Mouse (Mus musculus) forebrain, embryonic 11.5 days (tissue): Measurements from ENCODE around the gene Thap4. TPM values are rescaled to one million over a fixed set of nuclear protein-coding genes. Genes with fewer than 3 reads are reported as not detected.

Source experiments
- ATAC-seq: fragments of 200-750 bp; cut with Nextera tagmentation; replicated peaks from 2 replicates; pipeline ENCODE4 v1.8.0; 2017; ENCODE audit warnings: moderate TSS enrichment; ENCODE audit not compliant: low FRiP score
- DNase-seq: peaks from one replicate; pipeline ENCODE4 v3.0.0-alpha.2; 2017; ENCODE audit warnings: low spot score
- H3K27ac ChIP-seq: fragments of 300-500 bp; sonication (generic); 2 replicates; pipeline ENCODE4 v1.5.1; 2014; ENCODE audit warnings: low read depth, low read length
- H3K27me3 ChIP-seq: fragments of 300-500 bp; sonication (generic); 2 replicates; pipeline ENCODE4 v1.6.1; 2014; ENCODE audit warnings: mild to moderate bottlenecking, low read length, mixed read lengths; ENCODE audit not compliant: control insufficient read depth, insufficient read depth
- H3K36me3 ChIP-seq: fragments of 300-500 bp; sonication (generic); 2 replicates; pipeline ENCODE4 v1.6.1; 2014; ENCODE audit warnings: mild to moderate bottlenecking, low read length, moderate library complexity, mixed read lengths; ENCODE audit not compliant: control insufficient read depth, insufficient read depth
- H3K4me1 ChIP-seq: fragments of 300-500 bp; sonication (generic); replicated peaks from 2 replicates; pipeline ENCODE4 v1.6.1; 2014; ENCODE audit warnings: low read length, mixed read lengths; ENCODE audit not compliant: control insufficient read depth, insufficient read depth
- H3K4me2 ChIP-seq: fragments of 300-500 bp; sonication (generic); 2 replicates; pipeline ENCODE4 v1.6.1; 2014; ENCODE audit warnings: low read depth, mild to moderate bottlenecking, low read length, moderate library complexity, mixed read lengths; ENCODE audit not compliant: severe bottlenecking
- H3K4me3 ChIP-seq: fragments of 300-500 bp; sonication (generic); 2 replicates; pipeline ENCODE4 v1.5.1; 2014; ENCODE audit warnings: low read depth, low read length
- H3K9ac ChIP-seq: fragments of 300-500 bp; sonication (generic); 2 replicates; pipeline ENCODE4 v1.6.1; 2014; ENCODE audit warnings: low read length
- H3K9me3 ChIP-seq: fragments of 300-500 bp; sonication (generic); 2 replicates; pipeline ENCODE4 v1.6.1; 2016; ENCODE audit warnings: low read length, mixed read lengths; ENCODE audit not compliant: control insufficient read depth
- WGBS: fragments of 180-500 bp; shearing (Covaris S2); extraction: QIAGEN DNeasy Blood & Tissue Kit; methylation state at CpG from one replicate; pipeline ENCODE4 v1.1.7; 2014; 5-methylcytosine and 5-hydroxymethylcytosine counted together
- polyA plus RNA-seq: library from polyadenylated mRNA; unstranded; fragments of >200 nt; fragmentation: Nextera tagmentation; extraction: Ambion mirVana; gene quantifications from 2 replicates; pipeline ENCODE4 v1.2.1, GENCODE M21; 2014

Thap4 gene
- 36.5 and 37.1 TPM in 2 replicates for polyA plus RNA-seq

DNA sequence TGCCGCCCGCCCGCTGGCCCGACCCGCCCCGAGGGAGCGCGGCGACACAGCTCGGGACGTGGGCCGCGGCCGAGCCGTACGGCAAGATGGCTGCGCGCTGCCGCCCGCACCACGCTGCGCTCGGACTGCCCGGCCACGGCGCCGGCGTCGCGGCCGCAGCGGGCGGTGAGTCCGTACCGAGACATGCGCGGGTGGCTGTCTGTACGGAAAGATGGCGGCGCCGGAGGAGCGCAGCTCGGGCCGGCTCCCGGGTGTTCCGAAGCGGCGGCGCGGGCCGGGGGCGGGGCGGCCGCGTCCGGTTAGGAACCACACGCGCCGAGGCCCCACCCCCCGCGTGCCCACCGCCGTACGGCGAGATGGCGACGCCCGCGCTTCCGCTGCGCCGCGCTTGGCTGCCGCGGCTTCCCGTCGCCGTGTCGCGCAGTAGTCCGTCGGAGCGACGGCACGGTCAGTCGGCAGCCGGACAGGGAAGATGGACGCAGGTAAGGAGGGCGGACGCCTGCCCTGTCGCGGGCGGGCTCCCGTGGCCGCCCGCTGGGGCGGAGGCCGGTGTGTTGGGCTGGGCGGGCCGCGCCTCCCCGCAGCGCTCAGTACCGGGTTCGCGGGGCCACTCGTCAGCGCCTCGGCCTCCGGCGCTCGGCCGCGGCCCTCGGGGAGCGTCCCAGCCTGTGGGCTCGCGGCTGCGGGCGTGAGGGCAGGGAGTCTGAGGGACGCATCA is at the start of gene Thap4:
Gene Thap4, minus strand, starts transcription at position 292 of the 718 bp plus-strand sequence.
- ATAC-seq, result peak; percentile 92
- peaks cover 7% of the 10 kb centered on the region; the same call in 1 of the 2 replicates for H3K4me1 ChIP-seq

DNA sequence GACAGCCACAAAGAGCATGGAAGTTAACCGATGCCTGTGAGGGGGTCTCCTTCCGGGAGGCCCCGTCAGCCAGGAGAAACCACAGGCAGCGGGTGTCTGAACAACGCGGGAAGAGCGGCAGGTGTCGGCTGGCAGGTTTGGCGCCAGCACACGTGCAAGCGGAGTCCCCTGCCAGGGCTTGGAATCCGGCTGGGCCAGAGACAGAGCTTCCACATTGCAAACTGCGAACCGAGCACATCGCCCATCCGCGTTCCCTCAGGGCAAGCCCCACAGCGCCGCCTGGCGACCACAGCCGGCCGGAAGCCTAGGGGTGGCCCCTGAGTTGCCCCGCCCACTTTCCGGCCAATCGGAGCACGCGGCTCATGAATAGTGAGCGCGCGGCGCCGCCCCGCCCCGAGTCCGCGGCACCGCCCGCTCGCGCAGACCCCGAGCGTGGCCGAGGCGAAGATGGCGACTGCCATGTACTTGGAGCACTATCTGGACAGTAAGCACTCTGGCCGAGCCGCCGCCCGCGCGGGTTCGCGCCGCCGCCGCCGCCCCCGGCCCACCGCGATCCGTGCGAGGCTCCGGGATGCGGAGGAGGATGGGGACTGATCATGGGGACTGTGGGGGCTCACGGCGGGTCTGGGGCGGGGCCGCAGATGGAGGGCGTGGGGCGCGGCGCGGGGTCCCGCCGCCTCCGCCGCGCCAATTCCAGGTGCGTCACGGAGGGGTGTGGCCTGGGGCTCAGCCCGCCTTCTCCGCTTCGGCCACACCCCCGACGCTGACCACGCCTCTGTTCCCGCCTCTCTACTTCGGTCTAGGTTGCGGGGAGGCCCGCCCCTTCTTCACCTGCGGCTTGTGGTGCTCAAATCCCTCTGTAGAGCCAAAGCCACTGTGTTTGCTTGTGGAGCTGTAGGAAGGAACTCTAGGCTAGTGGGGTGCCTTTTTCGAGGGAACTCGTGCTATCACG is 49.2 kb upstream of the Thap4 start, which contains the start of gene Ing5:
Gene Ing5, plus strand, starts transcription at position 410 of the 952 bp plus-strand sequence.
- H3K4me3 ChIP-seq, result peak within 1 kb of the TSS; percentile 74
- peak within 1 kb of the TSS; percentile 65 for H3K4me2 ChIP-seq
- peaks cover 5% of the 10 kb centered on the region for H3K36me3 ChIP-seq
- peaks cover 12% of the 10 kb centered on the region for H3K4me1 ChIP-seq
- no peaks in the 10 kb centered on the region for H3K9me3 ChIP-seq
- peak within 1 kb of the TSS; percentile 94 for H3K27ac ChIP-seq
- DNase-seq, result peak; percentile 100
- peak; percentile 92 for ATAC-seq
- H3K27me3 ChIP-seq, result no peaks in the 10 kb centered on the region
- WGBS, result under 1% methylated on average over 73 of the region's 94 CpGs
- H3K9ac ChIP-seq, result peak within 1 kb of the TSS; percentile 86

More for the DNA sequence above, at the start of gene Thap4:
- peak within 1 kb of the TSS; percentile 78 for H3K27ac ChIP-seq
- H3K9ac ChIP-seq, result peak within 1 kb of the TSS; percentile 87
- no peaks in the 10 kb centered on the region for H3K9me3 ChIP-seq
- peak within 1 kb of the TSS; percentile 92 for H3K4me2 ChIP-seq
- H3K4me3 ChIP-seq, result peak within 1 kb of the TSS; percentile 95
- under 1% methylated on average over 107 of the region's 121 CpGs for WGBS
- peaks cover 2% of the 10 kb centered on the region; the same call in 1 of the 2 replicates for H3K36me3 ChIP-seq
- DNase-seq, result peak; percentile 92
- no peaks in the 10 kb centered on the region for H3K27me3 ChIP-seq

DNA sequence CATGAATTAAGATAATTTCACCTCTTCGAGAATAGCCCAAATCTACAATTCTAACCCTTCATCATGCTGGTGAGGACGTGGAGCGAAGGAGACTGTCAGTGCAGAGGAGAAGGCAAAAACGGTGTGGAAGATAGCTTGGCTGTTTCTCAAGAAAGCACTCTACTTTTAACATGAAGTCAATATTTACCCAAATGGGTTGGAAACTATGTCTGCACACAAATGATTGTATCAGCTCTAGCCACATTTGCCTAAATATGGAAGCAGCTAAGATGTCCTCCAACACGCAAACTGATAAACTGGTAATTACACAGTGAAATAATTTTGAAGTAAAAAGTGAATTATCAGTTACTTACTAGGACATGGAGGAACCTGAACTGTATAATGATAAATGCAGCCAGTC is 48.1 kb upstream of the Thap4 start:
- ATAC-seq (no peak), DNase-seq (no peak)
- WGBS, result 89% methylated on average over 5 of the region's 5 CpGs
- no peaks in the 10 kb centered on the region for H3K27me3 ChIP-seq
- H3K27ac ChIP-seq, result no peak overlapping the region
- H3K9ac ChIP-seq, result no peak overlapping the region
- H3K4me3 ChIP-seq, result no peak overlapping the region; the same call in 1 of the 2 replicates
- H3K36me3 ChIP-seq, result peaks cover 6% of the 10 kb centered on the region; the same call in 1 of the 2 replicates
- H3K9me3 ChIP-seq, result no peaks in the 10 kb centered on the region
- H3K4me1 ChIP-seq, result peaks cover 12% of the 10 kb centered on the region
- peak overlapping the region; percentile 65; the same call in 1 of the 2 replicates for H3K4me2 ChIP-seq

DNA sequence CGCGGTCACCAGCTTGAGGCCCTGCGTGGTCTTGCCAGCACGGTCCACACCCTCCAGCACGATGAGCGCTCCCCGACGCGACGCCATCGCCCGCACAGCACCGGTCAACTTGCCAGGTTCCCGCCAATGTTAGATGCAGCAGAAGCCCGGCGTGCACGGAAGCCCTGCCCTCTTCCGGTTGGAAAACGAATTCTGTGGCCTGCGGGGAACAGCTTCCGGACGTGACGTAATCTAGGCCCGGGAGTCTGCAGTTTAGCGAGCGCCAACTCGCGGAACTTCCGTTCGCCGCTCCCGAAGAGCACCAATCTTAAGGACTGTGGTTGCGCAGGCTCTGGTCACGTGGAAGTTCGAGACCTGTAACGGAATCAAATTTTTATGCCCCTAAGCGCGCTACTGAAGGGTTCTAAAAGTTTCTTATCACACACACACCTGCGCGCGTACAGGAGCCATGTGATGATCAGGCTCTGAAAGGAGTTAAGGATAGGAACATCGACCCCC is 47.1 kb upstream of the Thap4 start, which contains the start of gene Dtymk:
Gene Dtymk, minus strand, starts transcription at position 194 of the 498 bp plus-strand sequence.
- Histone ChIP-seq H3K9ac (peak within 1 kb of the TSS; percentile 83), H3K4me3 (peak within 1 kb of the TSS; percentile 65), H3K4me1 (peaks cover 12% of the 10 kb centered on the region), H3K9me3 (no peaks in the 10 kb centered on the region), H3K27me3 (no peaks in the 10 kb centered on the region), H3K27ac (peak within 1 kb of the TSS; percentile 72), H3K36me3 (peaks cover 6% of the 10 kb centered on the region; the same call in 1 of the 2 replicates), H3K4me2 (peak within 1 kb of the TSS; percentile 73)
- WGBS, result under 1% methylated on average over 42 of the region's 42 CpGs
- DNase-seq (peak; percentile 94), ATAC-seq (peak; percentile 58)

DNA sequence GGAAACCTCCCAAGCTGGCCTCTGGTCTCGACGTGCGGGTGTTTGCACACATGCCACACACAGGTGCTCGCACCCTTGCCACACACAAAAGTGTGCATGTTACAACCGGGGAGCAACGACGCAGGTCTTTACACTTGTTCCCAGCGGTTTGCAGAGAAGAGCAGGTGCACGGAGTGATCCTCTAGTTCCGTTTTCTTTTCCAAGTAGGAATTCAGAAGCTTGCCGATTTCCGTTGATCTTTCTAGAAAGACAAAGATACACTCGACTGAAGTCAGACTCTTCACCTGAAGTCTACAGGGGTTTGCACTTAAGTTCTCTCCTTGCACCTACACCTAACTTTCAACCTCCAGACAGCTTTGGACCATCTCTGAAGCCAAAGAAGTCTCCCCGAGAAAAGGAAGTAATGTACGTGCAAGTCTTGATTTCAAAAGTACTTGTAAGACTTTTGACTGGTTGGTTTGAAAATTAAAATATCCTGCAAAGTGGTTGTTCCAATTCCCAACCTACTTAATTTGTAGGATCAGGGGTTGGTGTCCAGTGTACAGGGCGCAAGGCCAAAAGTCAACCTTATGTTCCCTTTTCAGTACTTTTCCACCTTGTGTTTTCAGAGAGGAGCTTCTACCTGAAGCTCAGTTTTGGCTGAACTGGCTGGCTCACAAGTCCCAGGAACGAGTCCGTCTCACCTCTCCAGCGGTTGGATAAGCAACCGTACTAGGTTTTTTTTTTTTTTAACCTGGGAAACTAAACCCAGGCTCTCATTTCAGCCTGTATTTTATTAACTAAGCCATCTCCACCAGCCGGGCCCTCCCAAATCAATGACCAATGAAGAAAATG is 46.2 kb upstream of the Thap4 start:
- Histone ChIP-seq H3K27ac (peak overlapping the region; percentile 72; the same call in 1 of the 2 replicates), H3K9me3 (no peaks in the 10 kb centered on the region), H3K4me1 (peaks cover 12% of the 10 kb centered on the region), H3K4me3 (peak overlapping the region; percentile 65), H3K27me3 (no peaks in the 10 kb centered on the region), H3K9ac (peak overlapping the region; percentile 83), H3K36me3 (peaks cover 3% of the 10 kb centered on the region; the same call in 1 of the 2 replicates), H3K4me2 (peak overlapping the region; percentile 73)
- DNase-seq (no peak), ATAC-seq (no peak)
- WGBS, result 77% methylated on average over 21 of the region's 21 CpGs

DNA sequence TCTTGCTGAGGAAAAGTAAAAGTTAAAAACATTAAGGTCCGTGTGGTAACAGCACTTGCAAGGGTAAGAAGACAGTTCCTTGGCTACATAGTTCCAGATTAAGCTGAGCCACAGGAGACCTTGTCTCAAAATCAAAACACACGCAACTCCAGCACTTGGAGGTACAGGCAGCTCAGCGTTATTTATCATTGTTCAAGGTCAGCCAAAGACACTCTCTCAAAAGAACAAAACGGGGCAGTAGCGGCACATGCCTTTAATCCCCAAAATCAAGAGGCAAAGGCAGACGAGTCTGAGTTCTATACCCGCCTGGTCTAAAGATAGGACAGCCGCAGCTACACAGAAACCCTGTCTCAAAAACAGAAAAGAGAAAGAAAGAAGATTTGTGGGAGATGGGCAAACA is 41.2 kb upstream of the Thap4 start:
- no peak overlapping the region for H3K27ac ChIP-seq
- no peaks in the 10 kb centered on the region for H3K9me3 ChIP-seq
- peaks cover 1% of the 10 kb centered on the region; the same call in 1 of the 2 replicates for H3K4me1 ChIP-seq
- H3K36me3 ChIP-seq, result peaks cover 35% of the 10 kb centered on the region
- ATAC-seq (no peak), DNase-seq (no peak)
- 92% methylated on average over 8 of the region's 8 CpGs for WGBS
- H3K9ac ChIP-seq, result no peak overlapping the region
- no peak overlapping the region for H3K4me2 ChIP-seq
- no peak overlapping the region for H3K4me3 ChIP-seq
- H3K27me3 ChIP-seq, result no peaks in the 10 kb centered on the region

DNA sequence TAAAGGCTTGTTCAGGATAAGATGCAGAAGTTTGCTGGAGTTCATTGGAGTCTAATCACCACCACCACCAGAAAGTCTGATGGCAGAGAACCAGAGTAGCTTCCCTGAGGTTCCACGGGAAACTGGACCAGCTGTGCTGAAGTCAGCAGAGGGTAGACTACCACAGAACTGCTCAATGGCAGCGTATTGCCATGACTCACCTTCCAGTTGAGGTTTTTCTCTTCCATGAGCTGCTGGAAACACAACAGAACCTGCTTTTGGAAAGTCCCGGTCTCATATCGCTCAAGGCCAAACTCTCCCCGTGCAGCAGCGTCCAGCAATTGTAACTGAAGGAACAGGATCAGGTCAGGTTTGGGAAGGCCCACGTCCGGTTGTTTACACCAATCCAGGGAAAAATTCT is 39.9 kb upstream of the Thap4 start:
- ATAC-seq, result no peak
- no peaks in the 10 kb centered on the region for H3K4me1 ChIP-seq
- 94% methylated on average over 8 of the region's 8 CpGs for WGBS
- H3K4me3 ChIP-seq, result no peak overlapping the region
- H3K27me3 ChIP-seq, result no peaks in the 10 kb centered on the region
- no peak overlapping the region for H3K27ac ChIP-seq
- DNase-seq, result no peak
- no peaks in the 10 kb centered on the region for H3K9me3 ChIP-seq
- H3K36me3 ChIP-seq, result peaks cover 35% of the 10 kb centered on the region
- H3K9ac ChIP-seq, result no peak overlapping the region
- H3K4me2 ChIP-seq, result no peak overlapping the region
